Mouse (Mus musculus): ENCODE measurements around the gene Spata22. TPM values are rescaled to one million over a fixed set of nuclear protein-coding genes. Genes with fewer than 3 reads are reported as not detected.
"Not testable (repeated sequence)": the region's sequence is repeated elsewhere in the genome, so short reads cannot be mapped to it uniquely, and the experiment has no call there.

The Spata22 gene
- polyA plus RNA-seq, 1 experiment = not detected

GRCm38 (mm10) chr11:73303123-73303522 lies 26.4 kb upstream of the Spata22 start:
- H3K27ac ChIP-seq (ENCODE audit: insufficient read depth, low read depth, low read length) = no peak overlapping the region
- H3K4me3 ChIP-seq (ENCODE audit: insufficient read depth, low read depth, low read length) = no peak overlapping the region
- no peaks in the 10 kb centered on the region for H3K4me1 ChIP-seq (ENCODE audit: control insufficient read depth, insufficient read depth, low read length)
- TF ChIP-seq CTCF (conservative IDR thresholded peaks at IDR 0.05; ENCODE audit: insufficient read depth, insufficient read length, low read depth, low read length) (no peak), POLR2A (IDR thresholded peaks at IDR 0.05; ENCODE audit: low read depth, low read length) (no peak)
- H3K36me3 ChIP-seq (ENCODE audit: control insufficient read depth, insufficient read depth, low read length) = peaks cover 5% of the 10 kb centered on the region
- DNase-seq = no peak
- WGBS = 79% methylated on average over 2 of the region's 2 CpGs
- no peaks in the 10 kb centered on the region for H3K27me3 ChIP-seq (replicated peaks; ENCODE audit: control insufficient read depth, insufficient read depth, low read length)

DNA sequence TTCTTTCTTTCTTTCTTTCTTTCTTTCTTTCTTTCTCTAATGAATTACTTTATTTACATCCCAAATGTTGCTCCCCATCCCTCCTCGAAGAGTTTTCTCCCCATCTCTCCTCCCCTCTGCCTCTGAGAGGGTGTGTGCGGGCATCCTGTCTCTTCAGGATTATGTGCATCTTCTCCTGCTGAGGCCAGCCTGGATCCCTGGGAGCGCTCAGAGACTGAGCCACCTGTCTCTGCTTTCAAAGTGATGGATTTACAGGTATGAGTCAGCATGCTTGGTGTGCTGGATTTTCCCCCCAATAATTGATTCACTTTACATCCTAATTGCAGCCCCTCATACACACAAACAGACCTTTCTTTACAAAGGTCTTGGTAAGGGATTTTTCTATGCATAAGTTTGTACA lies 13.6 kb upstream of the Spata22 start:
- no peak for TF ChIP-seq CTCF (conservative IDR thresholded peaks at IDR 0.05; ENCODE audit: insufficient read depth, insufficient read length, low read depth, low read length)
- TF ChIP-seq POLR2A (IDR thresholded peaks at IDR 0.05; ENCODE audit: low read depth, low read length) = no peak
- no peaks in the 10 kb centered on the region; the same call in none of the 2 replicates for H3K36me3 ChIP-seq (ENCODE audit: control insufficient read depth, insufficient read depth, low read length)
- H3K27me3 ChIP-seq (replicated peaks; ENCODE audit: control insufficient read depth, insufficient read depth, low read length) = no peaks in the 10 kb centered on the region
- 58% methylated on average over 3 of the region's 3 CpGs for WGBS
- H3K4me1 ChIP-seq (ENCODE audit: control insufficient read depth, insufficient read depth, low read length) = no peaks in the 10 kb centered on the region; the same call in 1 of the 2 replicates
- DNase-seq = no peak
- no peak overlapping the region for H3K27ac ChIP-seq (ENCODE audit: insufficient read depth, low read depth, low read length)
- no peak overlapping the region for H3K4me3 ChIP-seq (ENCODE audit: insufficient read depth, low read depth, low read length)

DNA sequence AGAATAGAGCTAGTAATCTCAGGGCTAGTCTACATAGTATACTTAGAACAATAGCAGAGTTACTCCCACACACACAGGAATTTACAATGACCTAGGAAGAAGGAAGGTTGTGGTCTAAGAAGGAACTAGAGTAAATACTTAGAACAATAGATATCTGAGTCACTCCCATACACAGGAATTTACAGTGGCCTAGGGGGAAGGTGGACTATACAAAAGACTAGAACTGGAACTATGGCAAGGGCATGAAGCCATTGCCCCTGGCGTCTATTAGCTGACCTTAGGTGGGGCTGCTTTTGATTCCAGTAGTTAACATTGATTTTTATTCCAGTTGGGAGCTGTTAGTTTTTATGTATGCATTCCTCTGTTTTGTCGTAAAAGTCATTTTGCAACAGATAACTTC lies 11.0 kb upstream of the Spata22 start:
- not testable (repeated sequence) for H3K36me3 ChIP-seq (ENCODE audit: control insufficient read depth, insufficient read depth, low read length); H3K27ac ChIP-seq (ENCODE audit: insufficient read depth, low read depth, low read length); H3K27me3 ChIP-seq (replicated peaks; ENCODE audit: control insufficient read depth, insufficient read depth, low read length); H3K4me1 ChIP-seq (ENCODE audit: control insufficient read depth, insufficient read depth, low read length); DNase-seq; H3K4me3 ChIP-seq (ENCODE audit: insufficient read depth, low read depth, low read length)
- whole genome bisulfite sequencing = 66% methylated on average over 2 of the region's 2 CpGs

GRCm38 (mm10) chr11:73321064-73321463 lies 8.5 kb upstream of the Spata22 start:
- H3K36me3 ChIP-seq (ENCODE audit: control insufficient read depth, insufficient read depth, low read length); DNase-seq; H3K4me1 ChIP-seq (ENCODE audit: control insufficient read depth, insufficient read depth, low read length); H3K27me3 ChIP-seq (replicated peaks; ENCODE audit: control insufficient read depth, insufficient read depth, low read length); H3K4me3 ChIP-seq (ENCODE audit: insufficient read depth, low read depth, low read length); H3K27ac ChIP-seq (ENCODE audit: insufficient read depth, low read depth, low read length): not testable (repeated sequence)
- 91% methylated on average over 13 of the region's 13 CpGs for WGBS

DNA sequence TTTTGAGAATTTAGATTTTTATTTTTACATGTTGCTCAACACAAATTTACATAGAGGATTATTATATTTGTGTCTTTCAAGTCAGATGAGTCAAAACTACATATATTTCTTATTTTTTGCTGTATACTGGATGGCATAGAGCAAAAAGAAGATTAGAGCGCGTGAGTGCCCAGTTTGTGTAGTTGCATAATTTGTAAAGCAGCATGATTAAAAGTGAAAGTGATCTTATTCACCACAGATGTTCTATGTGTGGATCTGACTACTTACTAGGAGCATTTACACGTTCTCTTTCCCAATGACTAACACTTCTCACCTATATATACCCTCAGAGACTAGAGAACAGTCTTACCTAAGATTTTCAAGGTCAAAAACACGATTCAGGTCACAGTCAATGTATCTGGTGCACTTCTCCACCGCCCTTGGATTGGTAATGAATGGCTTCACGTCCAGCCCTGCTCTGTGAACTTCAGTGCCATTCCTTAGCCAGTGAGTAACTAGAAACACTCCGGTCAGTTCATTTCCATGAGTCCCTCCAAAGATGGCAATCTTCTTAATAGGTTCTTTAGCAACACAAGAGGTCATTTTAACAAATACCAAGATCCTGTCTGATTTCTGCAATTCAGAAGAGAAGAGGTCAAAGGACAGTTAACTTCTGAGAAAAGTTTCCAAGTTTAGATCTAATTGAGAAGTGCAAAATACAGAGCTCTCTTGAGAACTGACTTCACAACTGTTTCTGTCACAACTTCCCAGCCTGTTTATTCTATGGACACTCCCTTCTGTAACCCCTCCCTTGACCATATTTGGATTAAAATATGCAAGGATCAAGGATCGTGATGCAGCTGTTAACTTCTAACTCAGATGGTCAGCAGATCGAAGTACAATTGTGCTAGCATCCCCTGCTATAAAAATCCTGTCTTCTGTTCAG lies 5.4 kb upstream of the Spata22 start:
- H3K27me3 ChIP-seq (replicated peaks; ENCODE audit: control insufficient read depth, insufficient read depth, low read length) = no peaks in the 10 kb centered on the region
- TF ChIP-seq CTCF (conservative IDR thresholded peaks at IDR 0.05; ENCODE audit: insufficient read depth, insufficient read length, low read depth, low read length) (no peak), POLR2A (IDR thresholded peaks at IDR 0.05; ENCODE audit: low read depth, low read length) (no peak)
- H3K4me3 ChIP-seq (ENCODE audit: insufficient read depth, low read depth, low read length) = peak overlapping the region; percentile 58
- 32% methylated on average over 9 of the region's 9 CpGs for WGBS
- no peaks in the 10 kb centered on the region; the same call in 1 of the 2 replicates for H3K36me3 ChIP-seq (ENCODE audit: control insufficient read depth, insufficient read depth, low read length)
- DNase-seq = peak; percentile 85
- H3K4me1 ChIP-seq (ENCODE audit: control insufficient read depth, insufficient read depth, low read length) = peaks cover 6% of the 10 kb centered on the region; the same call in 1 of the 2 replicates
- H3K27ac ChIP-seq (ENCODE audit: insufficient read depth, low read depth, low read length) = peak overlapping the region; percentile 85

- H3K36me3 ChIP-seq (ENCODE audit: control insufficient read depth, insufficient read depth, low read length) = no peaks in the 10 kb centered on the region; the same call in 1 of the 2 replicates
- H3K4me1 ChIP-seq (ENCODE audit: control insufficient read depth, insufficient read depth, low read length) = peaks cover 6% of the 10 kb centered on the region; the same call in 1 of the 2 replicates
- DNase-seq = peak; percentile 94
- 6% methylated on average over 12 of the region's 12 CpGs for WGBS
- TF ChIP-seq POLR2A (IDR thresholded peaks at IDR 0.05; ENCODE audit: low read depth, low read length) (no peak), CTCF (conservative IDR thresholded peaks at IDR 0.05; ENCODE audit: insufficient read depth, insufficient read length, low read depth, low read length) (no peak)
- peak overlapping the region; percentile 20; the same call in 1 of the 2 replicates for H3K4me3 ChIP-seq (ENCODE audit: insufficient read depth, low read depth, low read length)
- H3K27me3 ChIP-seq (replicated peaks; ENCODE audit: control insufficient read depth, insufficient read depth, low read length) = no peaks in the 10 kb centered on the region
- H3K27ac ChIP-seq (ENCODE audit: insufficient read depth, low read depth, low read length) = peak overlapping the region; percentile 71
Measured at GRCm38 (mm10) chr11:73326485-73326886, 3.1 kb upstream of the Spata22 start.

DNA sequence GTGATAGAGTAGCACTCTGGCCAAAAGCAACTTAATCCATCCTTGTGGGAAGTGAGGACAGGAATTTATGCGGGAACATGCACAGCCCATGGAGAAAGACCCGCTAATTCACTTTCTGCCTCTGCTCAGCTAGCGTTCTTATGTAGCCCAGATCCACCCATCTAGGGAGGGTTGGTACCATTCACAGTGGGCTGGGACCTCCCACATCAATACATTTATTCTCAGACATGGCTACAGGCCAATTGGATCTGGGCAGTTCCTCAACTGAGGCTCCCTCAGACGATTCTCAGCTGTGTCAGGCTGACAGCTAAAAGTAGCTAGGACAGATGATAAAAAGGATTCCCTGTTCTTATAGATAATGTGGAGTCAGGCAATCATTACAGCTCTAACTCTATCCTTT lies 2.2 kb upstream of the Spata22 start:
- H3K27ac ChIP-seq (ENCODE audit: insufficient read depth, low read depth, low read length) = peak overlapping the region; percentile 56
- H3K4me3 ChIP-seq (ENCODE audit: insufficient read depth, low read depth, low read length) = no peak overlapping the region
- no peaks in the 10 kb centered on the region; the same call in 1 of the 2 replicates for H3K36me3 ChIP-seq (ENCODE audit: control insufficient read depth, insufficient read depth, low read length)
- H3K27me3 ChIP-seq (replicated peaks; ENCODE audit: control insufficient read depth, insufficient read depth, low read length) = no peaks in the 10 kb centered on the region
- DNase-seq = no peak
- 47% methylated on average over 4 of the region's 4 CpGs for WGBS
- peaks cover 6% of the 10 kb centered on the region; the same call in 1 of the 2 replicates for H3K4me1 ChIP-seq (ENCODE audit: control insufficient read depth, insufficient read depth, low read length)
- no peak for TF ChIP-seq CTCF (conservative IDR thresholded peaks at IDR 0.05; ENCODE audit: insufficient read depth, insufficient read length, low read depth, low read length)
- no peak for TF ChIP-seq POLR2A (IDR thresholded peaks at IDR 0.05; ENCODE audit: low read depth, low read length)
